Mouse (Mus musculus) embryonic fibroblast, embryonic 13.5 days (primary cell): ENCODE measurements around the gene Dgke. TPM values are rescaled to one million over a fixed set of nuclear protein-coding genes. Genes with fewer than 3 reads are reported as not detected.
"Not testable (repeated sequence)": the region's sequence is repeated elsewhere in the genome, so short reads cannot be mapped to it uniquely, and the experiment has no call there.

Source experiments
- H3K27ac ChIP-seq: 2 replicates; pipeline ENCODE4 v1.5.1; 2012; ENCODE audit warnings: low read length, control low read depth, inconsistent platforms; ENCODE audit not compliant: insufficient read depth
- H3K4me1 ChIP-seq: 2 replicates; pipeline ENCODE4 v1.6.1; 2011; ENCODE audit warnings: low read length; ENCODE audit not compliant: control insufficient read depth, insufficient read depth
- H3K4me3 ChIP-seq: 2 replicates; pipeline ENCODE4 v1.5.1; 2011; ENCODE audit warnings: mild to moderate bottlenecking, control low read depth, low read length; ENCODE audit not compliant: insufficient read depth
- CTCF ChIP-seq: IDR thresholded peaks from 2 replicates; pipeline ENCODE4 v1.5.1; 2011; ENCODE audit warnings: mild to moderate bottlenecking, control low read depth, low read length, moderate library complexity, borderline replicate concordance; ENCODE audit not compliant: insufficient read depth
- POLR2A ChIP-seq: IDR thresholded peaks from 2 replicates; pipeline ENCODE4 v1.6.1; 2011; ENCODE audit warnings: low read depth, mild to moderate bottlenecking, control low read depth, low read length, moderate library complexity
- polyA plus RNA-seq: library from polyadenylated mRNA; stranded (reverse); fragments of >200 nt; gene quantifications from 2 replicates; pipeline ENCODE4 v1.2.4, GENCODE M21; 2011; ENCODE audit warnings: low read depth; ENCODE audit not compliant: missing spikeins, insufficient read length

The Dgke gene
- polyA plus RNA-seq, 1 experiment = 7.8 TPM

DNA sequence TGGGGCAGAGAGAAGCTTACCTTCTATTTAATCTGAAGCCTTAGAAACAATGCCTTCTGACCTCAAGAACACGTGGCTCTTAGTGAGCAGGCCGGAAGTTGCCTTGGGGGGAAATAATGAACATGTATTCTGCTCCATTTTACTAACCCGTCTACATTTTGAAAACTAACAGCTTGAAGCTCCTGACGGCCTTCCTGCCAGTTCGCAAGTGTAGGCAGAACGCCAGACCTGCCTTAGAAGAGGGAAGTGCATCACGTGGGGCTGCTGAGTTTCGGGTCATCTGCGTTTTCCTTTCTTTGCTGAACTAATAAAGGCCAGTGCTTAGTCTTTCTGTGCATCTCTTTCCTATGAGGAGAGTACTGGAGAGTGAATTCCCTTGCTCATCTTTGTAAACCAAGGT is 26.1 kb upstream of the Dgke start:
- no peak overlapping the region for H3K27ac ChIP-seq
- H3K4me3 ChIP-seq = no peak overlapping the region
- no peak for TF ChIP-seq CTCF
- no peak for TF ChIP-seq POLR2A
- H3K4me1 ChIP-seq = no peaks in the 10 kb centered on the region

DNA sequence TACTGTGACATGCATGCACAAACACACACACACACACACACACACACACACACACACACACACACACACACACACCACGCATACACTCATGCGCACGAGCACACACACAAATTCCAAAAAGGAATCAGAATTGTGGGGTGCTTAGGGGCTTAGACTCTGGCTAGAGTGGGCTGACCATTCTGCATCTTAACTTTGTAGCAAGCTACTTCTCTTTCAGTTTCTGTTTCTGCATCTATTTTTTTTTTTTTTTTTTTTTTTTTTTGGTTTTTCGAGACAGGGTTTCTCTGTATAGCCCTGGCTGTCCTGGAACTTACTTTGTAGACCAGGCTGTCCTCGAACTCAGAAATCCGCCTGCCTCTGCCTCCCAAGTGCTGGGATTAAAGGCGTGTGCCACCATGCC is 23.7 kb upstream of the Dgke start:
- not testable (repeated sequence) for H3K27ac ChIP-seq, H3K4me3 ChIP-seq, H3K4me1 ChIP-seq

DNA sequence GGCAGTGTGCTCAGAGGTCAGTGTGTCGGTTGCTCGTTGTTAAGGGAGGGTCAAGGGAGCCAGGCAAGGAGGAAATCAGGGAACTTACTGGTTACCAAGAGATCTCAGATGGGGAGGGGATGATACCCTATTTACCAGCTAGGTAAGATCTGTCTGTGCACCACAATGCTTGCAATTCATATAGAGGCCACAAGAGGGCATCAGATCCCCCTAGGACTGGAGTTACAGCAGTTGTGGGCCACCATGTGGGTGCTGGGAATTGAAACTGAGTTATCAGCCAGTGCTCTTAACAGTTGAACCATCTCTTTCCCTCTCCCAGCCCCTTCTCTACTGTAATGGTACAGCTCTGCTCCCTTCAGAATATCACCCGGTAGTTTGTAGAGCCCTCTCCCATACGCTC is 22.1 kb upstream of the Dgke start:
- no peak for TF ChIP-seq POLR2A
- no peak for TF ChIP-seq CTCF
- Histone ChIP-seq H3K4me1 (no peaks in the 10 kb centered on the region), H3K27ac (no peak overlapping the region), H3K4me3 (no peak overlapping the region)

DNA sequence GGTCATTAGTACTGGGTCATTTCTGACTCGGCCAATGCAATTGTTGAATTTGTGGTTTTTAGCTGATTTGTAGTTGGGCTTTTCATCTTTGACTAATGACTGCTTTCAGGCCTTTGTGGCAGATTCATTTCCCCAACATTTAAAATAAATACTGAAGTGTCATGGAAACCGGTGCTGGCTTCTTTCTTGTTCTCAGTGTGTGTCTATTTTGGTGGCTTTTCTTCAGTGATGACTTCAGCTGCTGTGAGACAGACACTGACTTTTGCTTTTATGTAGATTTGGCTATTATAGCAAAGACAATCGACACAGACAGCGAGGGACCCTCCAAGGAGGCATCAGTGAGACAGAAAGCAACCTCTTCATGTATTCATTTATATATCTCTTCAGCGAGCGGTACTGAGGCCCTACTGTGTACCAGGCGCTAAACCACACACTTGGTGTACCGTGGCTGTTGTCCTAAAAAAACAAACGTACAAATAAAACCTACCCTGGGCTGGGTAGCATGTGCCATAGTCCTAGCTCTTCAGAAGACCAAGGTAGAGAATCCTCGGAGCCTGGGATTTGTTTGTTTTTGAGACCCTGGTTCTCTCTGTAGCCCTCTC is 19.7 kb upstream of the Dgke start:
- Histone ChIP-seq H3K27ac (no peak overlapping the region), H3K4me1 (no peaks in the 10 kb centered on the region), H3K4me3 (no peak overlapping the region)
- TF ChIP-seq CTCF (no peak), POLR2A (no peak)

- TF ChIP-seq POLR2A (no peak), CTCF (no peak)
- H3K27ac ChIP-seq = no peak overlapping the region
- H3K4me3 ChIP-seq = no peak overlapping the region
- no peaks in the 10 kb centered on the region for H3K4me1 ChIP-seq
These were observed 18.0 kb upstream of the Dgke start for GRCm38 (mm10) chr11:89084601-89085000.

DNA sequence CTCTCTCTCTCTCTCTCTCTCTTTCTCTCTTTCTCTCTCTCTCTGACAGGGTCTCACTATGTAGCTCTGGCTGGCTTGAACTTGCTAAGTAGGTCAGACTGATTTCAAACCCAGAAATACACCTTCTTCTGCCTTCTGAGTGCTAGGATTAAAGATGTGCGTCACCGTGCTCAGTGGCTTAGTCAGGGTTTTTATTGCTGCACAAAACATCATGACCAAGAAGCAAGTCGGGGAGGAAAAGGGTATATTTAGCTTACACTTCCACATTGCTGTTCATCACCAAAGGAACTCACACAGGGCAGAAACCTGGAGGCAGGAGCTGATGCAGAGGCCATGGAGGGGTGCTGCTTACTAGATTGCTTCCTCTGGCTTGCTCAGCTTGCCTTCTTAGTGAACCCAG is 16.0 kb upstream of the Dgke start:
- H3K4me3 ChIP-seq, H3K4me1 ChIP-seq, H3K27ac ChIP-seq: not testable (repeated sequence)

- not testable (repeated sequence) for H3K27ac ChIP-seq, H3K4me3 ChIP-seq, H3K4me1 ChIP-seq
These were observed 15.3 kb upstream of the Dgke start for GRCm38 (mm10) chr11:89081906-89082305.

GRCm38 (mm10) chr11:89078996-89079680 is 12.5 kb upstream of the Dgke start:
- no peaks in the 10 kb centered on the region for H3K4me1 ChIP-seq
- no peak overlapping the region for H3K27ac ChIP-seq
- H3K4me3 ChIP-seq = no peak overlapping the region
- no peak for TF ChIP-seq CTCF
- TF ChIP-seq POLR2A = no peak

- H3K4me1 ChIP-seq = no peaks in the 10 kb centered on the region
- H3K27ac ChIP-seq = no peak overlapping the region
- TF ChIP-seq CTCF = no peak
- TF ChIP-seq POLR2A = no peak
- H3K4me3 ChIP-seq = no peak overlapping the region
These were observed 11.7 kb upstream of the Dgke start for GRCm38 (mm10) chr11:89078305-89078704.

DNA sequence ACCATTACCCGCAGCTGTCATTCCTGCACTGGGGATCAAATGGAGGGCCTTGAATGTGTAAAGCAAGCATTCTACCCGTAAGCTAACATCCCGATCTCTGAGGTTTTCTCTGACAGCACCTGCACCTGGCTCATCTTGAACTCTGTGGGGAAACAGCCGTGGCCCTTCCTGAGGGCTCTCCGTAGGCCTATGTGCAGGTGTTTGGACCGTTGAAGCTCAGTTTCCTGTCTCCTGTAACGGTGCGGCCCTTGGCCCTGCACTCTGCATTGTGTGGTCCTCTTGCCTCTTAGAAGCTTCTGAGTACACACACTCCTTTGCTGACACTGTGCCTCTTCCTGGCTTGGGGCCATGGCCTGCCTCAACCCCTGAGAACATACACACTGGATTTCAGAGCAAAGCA is 11.0 kb upstream of the Dgke start:
- TF ChIP-seq POLR2A (no peak), CTCF (no peak)
- Histone ChIP-seq H3K4me3 (no peak overlapping the region), H3K27ac (no peak overlapping the region), H3K4me1 (no peaks in the 10 kb centered on the region)

DNA sequence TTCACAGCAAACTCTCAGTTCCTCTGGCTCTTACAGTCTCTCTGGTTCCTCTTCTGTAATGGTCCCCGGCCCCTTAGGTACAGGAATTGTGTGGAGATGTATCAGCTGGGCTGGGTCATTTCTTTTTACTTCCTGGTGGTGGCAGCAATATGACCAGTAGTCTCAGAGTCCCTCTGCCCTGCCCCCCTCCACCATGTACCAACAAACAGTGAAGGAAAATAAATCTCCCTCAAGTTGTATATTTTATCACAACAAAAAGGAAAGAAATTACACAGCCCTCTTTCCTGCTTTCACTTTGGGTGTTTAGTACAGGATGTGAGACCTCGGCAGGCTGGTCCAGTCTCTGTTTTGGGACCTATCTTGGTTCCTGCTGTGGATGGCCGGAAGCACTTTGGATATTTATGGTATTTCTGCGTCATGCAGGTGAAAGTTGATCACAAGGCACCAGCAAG is 9.7 kb upstream of the Dgke start:
- no peaks in the 10 kb centered on the region for H3K4me1 ChIP-seq
- no peak overlapping the region for H3K27ac ChIP-seq
- H3K4me3 ChIP-seq = no peak overlapping the region
- no peak for TF ChIP-seq POLR2A
- TF ChIP-seq CTCF = no peak
